Mouse (Mus musculus): Measurements from ENCODE around the gene Gm11042.

Gm11042 gene

DNA sequence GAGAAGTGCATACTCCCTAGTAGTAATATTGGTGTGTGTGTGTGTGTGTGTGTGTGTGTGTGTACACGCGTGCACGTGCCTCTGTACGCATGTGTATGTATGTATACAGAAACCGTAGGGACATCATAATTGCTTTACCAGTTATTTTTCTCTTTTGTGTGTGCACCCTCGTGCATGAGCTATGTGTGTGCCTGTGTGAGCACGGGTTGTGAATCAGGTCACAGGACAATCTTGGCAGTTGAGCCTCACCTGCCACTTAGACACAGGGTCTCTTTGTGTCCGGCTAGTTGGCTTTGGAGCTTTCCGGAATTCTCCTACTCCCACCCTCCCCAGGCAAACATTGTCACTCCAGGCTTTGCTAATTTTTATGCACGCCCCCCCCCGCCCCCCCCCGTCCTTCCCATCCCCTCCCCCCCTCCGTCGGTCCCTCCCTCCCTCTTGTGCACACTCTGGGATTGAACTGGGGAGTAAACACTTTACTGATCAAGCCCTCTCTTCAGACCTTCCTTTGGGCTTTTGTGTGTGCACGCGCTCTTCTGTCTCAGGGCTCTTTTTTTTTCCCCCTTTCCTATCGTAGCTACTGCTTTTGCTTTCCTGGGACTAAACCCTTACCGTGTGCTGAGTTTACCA lies at the start of gene Gm11042:
TSS of gene Gm11042 (minus strand) at position 51 of the 630 bp plus-strand sequence.
- DNase-seq (ENCODE audit: low read depth, low spot score): no peak

- DNase-seq (ENCODE audit: low read depth, low spot score): no peak
These were observed 48.3 kb upstream of the Gm11042 start for GRCm38 (mm10) chr12:74364477-74364876.

DNA sequence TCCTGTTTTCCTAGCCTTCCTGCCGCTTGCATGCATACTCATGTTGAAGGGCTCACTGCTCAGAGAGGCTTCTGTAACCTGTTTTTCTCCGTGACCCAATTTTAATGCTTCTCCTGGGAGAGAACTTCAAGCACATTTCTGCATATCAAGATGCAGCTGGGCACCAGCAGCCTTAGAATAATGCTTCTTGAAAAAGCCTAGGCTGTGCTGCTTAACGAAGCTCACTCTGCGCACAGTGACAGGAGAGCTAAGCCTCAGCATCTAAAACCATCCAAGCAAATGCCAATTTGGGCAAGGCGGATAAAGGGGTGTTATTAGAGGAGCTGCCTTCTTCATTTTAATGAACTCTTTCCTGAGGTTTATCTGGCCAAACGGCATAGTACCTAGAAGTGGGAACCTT lies 46.9 kb upstream of the Gm11042 start:
- DNase-seq (ENCODE audit: low read depth, low spot score): no peak

GRCm38 (mm10) chr12:74362453-74362852 lies 46.3 kb upstream of the Gm11042 start:
- DNase-seq (ENCODE audit: low read depth, low spot score): no peak

DNA sequence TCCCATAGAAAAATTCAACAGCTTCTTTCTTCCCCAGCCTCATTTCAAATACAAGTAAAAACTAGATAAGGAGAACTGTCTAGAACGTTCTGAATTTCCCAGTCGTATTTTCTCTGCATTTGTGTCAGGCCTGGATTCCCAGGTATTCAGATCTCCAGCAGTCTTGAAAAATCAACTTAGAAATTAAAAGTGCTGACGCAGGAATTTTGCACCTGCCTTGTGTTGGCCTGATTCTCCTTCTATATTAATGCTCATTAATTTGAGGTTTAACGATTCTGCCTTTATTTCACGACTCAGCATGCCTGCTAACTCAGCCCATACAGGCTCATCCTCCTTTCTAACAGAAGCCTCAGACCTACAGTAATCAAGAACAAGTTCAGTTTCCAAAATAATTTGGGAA lies 43.6 kb upstream of the Gm11042 start:
- DNase-seq (ENCODE audit: low read depth, low spot score): no peak

- no peak for DNase-seq (ENCODE audit: low read depth, low spot score)
These were observed 41.6 kb upstream of the Gm11042 start for GRCm38 (mm10) chr12:74357806-74358205.

- no peak for DNase-seq (ENCODE audit: low read depth, low spot score)
These were observed 26.5 kb upstream of the Gm11042 start for GRCm38 (mm10) chr12:74342720-74343119.

- no peak for DNase-seq (ENCODE audit: low read depth, low spot score)
These were observed 23.9 kb upstream of the Gm11042 start for GRCm38 (mm10) chr12:74340070-74340469.

GRCm38 (mm10) chr12:74333706-74334105 lies 17.5 kb upstream of the Gm11042 start:
- DNase-seq (ENCODE audit: low read depth, low spot score): no peak

GRCm38 (mm10) chr12:74333016-74333415 lies 16.8 kb upstream of the Gm11042 start:
- peak; percentile 77 for DNase-seq (ENCODE audit: low read depth, low spot score)

- no peak for DNase-seq (ENCODE audit: low read depth, low spot score)
These were observed 13.6 kb upstream of the Gm11042 start for GRCm38 (mm10) chr12:74329759-74330158.

- DNase-seq (ENCODE audit: low read depth, low spot score): no peak
These were observed 10.4 kb upstream of the Gm11042 start for GRCm38 (mm10) chr12:74326644-74327043.

DNA sequence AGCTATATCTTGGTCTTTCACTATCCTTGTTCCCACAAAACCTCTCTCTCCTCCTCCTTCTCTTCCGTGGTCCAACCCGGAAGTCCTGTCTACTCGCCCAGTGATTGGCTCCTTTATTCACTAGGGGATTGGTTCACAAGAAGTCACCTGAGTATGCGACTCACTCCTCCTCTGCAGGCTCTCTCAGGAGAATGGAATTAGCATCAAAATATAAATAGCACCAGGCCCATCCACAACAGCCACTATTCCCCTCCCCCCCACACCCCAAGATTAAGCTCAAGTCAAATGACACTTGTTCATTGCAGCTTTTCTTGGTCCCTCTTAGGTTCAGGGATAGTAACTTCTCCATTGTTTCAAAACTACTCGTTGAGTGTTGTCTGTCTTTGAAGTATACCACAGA lies 5.8 kb upstream of the Gm11042 start:
- DNase-seq (ENCODE audit: low read depth, low spot score): peak; percentile 84

GRCm38 (mm10) chr12:74320318-74320717 lies 4.1 kb upstream of the Gm11042 start:
- DNase-seq (ENCODE audit: low read depth, low spot score): peak; percentile 72

DNA sequence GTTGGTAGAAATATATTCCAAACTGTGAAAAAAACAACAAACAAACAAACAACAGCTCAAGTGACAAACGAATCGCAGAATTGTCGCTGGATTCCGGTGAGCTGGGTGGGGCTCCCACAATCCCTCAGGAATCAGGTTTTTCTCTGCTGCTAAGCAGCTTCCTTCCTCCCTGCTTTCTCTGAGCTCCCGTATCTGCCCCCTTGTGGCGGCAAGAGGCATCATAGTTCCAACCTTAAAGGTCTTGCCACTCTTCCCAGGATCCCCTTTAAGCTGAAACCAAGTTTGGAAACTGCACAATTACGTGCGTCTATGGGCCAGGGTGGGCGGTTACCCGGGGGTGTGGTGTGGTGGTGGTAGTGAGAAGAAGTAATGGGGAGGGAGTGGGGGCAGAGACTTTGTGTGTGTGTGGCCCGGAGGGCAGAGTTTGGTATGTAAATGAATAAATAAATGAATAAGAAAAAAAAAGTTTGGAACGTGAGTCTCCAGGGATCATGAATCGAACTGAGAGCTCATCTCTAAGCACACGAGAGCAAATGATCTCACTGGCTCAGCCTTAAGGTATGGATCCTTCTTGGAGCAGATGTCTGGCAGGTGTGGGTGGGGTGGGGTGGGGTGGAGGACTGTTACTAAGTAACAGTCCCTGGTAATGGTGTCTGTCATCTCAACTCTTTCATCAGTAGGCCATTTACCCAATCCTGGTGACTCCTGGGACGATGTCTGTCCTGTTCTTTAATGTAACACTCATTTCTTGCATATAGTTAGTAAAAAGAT lies 980 bp upstream of the Gm11042 start:
- peak; percentile 93 for DNase-seq (ENCODE audit: low read depth, low spot score)

DNA sequence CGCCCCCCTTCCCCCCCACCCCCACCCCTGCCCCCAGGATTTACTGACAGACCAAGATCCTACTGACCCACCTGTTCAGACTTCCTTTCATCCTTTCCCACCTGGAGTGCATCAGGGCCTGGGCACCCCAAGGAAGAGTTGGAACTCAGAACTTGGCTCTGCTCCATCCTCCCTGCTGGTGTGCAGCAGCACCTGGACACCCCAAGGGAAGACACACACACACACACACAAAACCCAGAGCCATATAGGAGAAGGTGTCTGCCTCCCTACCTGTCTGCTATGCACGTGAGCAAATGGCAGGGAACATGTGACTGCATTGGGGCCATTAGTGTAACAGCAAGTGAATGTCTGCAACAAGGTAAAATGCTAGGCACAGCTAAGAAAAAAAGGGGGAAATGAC lies 973 bp downstream of the Gm11042 start:
- DNase-seq (ENCODE audit: low read depth, low spot score): no peak

GRCm38 (mm10) chr12:74312611-74313010 lies 3.6 kb downstream of the Gm11042 start:
- peak; percentile 42 for DNase-seq (ENCODE audit: low read depth, low spot score)

GRCm38 (mm10) chr12:74303418-74304294 lies 12.5 kb downstream of the Gm11042 start:
- DNase-seq (ENCODE audit: low read depth, low spot score): no peak

DNA sequence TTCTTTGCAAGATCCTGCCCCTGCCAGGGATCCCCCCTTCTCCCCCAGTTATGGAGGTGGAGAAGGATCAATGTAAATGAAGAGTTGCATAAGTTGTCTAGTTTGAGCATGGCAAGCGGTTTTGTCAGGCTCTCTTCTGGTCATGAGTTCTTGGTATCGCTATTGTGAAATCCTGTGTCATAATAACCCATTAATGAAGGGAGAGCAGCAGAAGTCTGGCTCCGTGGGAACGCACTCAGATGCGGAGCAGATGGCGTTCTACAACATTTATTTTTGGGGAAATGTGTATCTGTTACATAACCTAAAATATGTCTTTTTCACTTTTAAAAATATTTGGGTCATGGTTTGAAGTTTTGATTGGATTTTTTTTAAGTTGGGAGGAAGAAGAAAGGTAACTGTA lies 14.6 kb downstream of the Gm11042 start:
- no peak for DNase-seq (ENCODE audit: low read depth, low spot score)

DNA sequence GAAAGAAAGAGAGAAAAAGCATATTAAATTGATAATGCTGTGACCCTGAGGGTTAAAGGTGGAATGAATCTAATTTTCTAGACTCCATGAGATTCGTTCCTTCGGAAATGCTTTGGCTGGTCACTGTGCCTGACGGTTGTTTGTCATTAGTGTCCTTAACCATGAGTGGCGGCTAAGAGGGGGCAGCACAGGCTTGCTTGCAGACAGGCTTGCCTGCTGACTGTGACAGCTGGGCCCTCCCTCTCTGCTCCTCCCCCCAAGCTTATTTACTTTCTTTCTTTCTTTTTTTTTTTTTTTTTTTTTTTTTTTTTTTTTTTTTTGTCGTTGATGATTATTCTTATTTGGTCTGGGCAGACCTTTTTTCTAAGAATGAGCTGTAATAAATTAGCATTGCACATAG lies 19.8 kb downstream of the Gm11042 start:
- no peak for DNase-seq (ENCODE audit: low read depth, low spot score)

DNA sequence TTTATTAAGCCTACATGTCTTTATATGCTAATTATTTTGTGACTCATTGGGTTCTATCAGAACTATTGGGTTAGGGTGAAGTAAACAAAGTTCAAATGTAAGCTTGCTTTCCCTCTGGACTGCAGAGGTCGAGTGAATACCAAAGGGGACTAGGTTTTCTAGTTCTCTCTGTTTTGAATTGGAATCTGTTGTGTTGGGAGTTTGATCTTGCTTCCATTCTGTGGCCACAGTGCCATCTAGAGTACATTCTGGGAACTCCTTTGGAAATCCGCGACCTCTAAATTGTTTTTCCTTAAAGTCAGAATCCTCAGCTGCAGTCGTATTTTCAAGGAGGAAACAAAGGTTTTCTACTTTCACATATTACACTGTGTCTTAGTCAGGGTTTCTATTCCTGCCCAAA lies 22.6 kb downstream of the Gm11042 start:
- peak; percentile 54 for DNase-seq (ENCODE audit: low read depth, low spot score)

DNA sequence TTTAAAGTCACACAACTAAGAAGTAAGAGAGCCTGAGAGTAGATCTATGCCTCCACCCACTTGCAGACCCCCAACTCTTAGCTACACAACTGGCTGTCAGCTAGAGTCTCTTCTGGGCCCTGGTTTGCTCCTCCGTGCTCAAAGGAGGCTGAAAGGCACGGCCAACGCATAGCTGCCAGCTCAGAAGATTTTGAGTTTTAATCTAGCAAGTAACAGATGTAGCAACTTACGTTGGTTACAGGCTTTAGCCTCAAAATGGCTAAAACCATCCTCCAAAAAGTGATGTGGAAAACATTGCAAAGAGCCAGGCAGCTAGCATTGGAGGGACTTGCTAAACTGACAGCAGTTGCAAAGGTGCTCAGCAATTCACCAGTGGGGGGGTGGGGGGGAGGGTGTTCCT lies 25.2 kb downstream of the Gm11042 start:
- DNase-seq (ENCODE audit: low read depth, low spot score): no peak
